Mouse (Mus musculus) left cerebral cortex, postnatal 4 days (tissue): Measurements from ENCODE around the gene Fyn. TPM values are rescaled to one million over a fixed set of nuclear protein-coding genes. Genes with fewer than 3 reads are reported as not detected.

Source experiments
- DNase-seq: peaks from one replicate; pipeline ENCODE4 v3.0.0-alpha.2; 2022
- intact Hi-C: fragments of 180-260 bp; cut with DNase I; formaldehyde crosslinking; loops from one replicate; pipeline ENCODE4 v1.15.1; 2025
- total RNA-seq, 2 experiments: library from RNA; stranded (reverse); gene quantifications; 2 replicates each; pipeline ENCODE4 v1.2.3; 2021

Fyn gene
- total RNA-seq, 2 experiments from 2014 or later, result 211 to 217 TPM

- intact Hi-C loops, result no loop called here
- no peak for DNase-seq
Observed at GRCm38 (mm10) chr10:39555289-39555715, 186.6 kb downstream of the Fyn start.

GRCm38 (mm10) chr10:39555740-39556139 lies 187.1 kb downstream of the Fyn start:
- no peak for DNase-seq
- intact Hi-C loops, result no loop called here

DNA sequence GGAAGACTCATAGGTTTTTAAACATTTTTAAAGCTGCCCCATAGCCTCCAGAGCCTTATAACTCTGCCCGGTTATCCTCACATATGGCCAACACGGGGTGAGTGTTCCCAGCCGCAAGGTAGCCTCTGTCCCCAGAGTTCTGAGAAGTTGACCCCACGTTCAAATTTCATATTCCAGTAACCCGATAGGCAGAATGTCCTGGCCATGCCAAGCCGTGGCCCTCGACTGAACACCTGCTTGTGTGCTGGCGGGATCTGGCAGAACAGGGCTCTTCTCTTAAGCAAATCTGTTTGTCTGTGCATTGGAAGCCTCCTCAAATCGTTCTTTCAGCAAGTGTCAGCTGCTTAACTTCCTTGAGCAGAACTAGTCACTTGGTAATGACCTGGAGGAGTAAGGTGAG lies 188.7 kb downstream of the Fyn start:
- intact Hi-C loops, result no loop called here
- no peak for DNase-seq

- DNase-seq, result no peak
- intact Hi-C loops, result no loop called here
Observed at GRCm38 (mm10) chr10:39557851-39558250, 189.2 kb downstream of the Fyn start.

DNA sequence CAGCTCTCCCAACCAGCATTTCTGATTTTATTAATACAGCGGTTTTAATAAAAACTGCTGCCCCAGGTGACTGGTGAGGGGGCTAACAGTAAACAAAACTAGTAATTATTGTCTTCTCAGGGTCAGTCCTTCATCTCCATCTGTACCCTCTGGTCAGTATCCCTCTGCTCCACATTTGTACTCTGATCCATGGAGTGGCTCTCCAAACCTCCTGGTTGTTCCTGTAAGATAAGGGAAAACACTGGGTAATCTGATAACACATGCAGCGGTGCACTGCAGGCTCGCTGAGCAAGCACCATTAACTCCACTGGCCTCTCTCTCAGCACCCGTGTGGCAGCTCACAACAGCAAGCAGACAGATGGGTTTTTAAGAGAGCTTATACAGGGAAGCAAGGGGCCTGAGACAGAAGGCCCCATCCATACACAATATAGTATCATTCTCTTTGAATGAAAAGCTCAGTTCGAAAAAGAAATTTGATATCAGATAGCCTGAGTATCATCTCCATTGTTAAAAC lies 189.9 kb downstream of the Fyn start:
- intact Hi-C loops, result no loop called here
- no peak for DNase-seq

DNA sequence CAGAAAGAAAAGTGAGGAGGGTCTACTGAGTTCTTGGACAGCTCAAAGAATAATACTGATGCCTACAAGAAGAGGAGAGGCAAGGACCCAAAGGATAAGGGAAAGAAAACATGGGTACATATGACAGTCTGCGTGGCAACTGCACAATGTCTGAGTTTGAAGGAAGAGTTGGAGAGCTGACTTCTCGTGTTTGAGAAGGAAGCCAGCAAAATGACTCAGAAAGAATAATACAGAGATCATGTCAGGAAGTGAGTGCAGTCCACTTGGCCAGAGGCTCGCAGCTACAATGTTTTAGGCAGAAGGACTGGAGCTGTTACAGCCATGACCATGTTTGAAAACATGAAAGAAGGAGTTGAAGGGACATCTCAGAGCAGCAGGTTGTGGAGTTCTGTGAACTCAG lies 190.7 kb downstream of the Fyn start:
- intact Hi-C loops, result no loop called here

GRCm38 (mm10) chr10:39562383-39562782 lies 193.7 kb downstream of the Fyn start:
- intact Hi-C loops, result no loop called here
- DNase-seq, result peak; percentile 38

More for the DNA sequence above, 190.7 kb downstream of the Fyn start:
- DNase-seq, result no peak

DNA sequence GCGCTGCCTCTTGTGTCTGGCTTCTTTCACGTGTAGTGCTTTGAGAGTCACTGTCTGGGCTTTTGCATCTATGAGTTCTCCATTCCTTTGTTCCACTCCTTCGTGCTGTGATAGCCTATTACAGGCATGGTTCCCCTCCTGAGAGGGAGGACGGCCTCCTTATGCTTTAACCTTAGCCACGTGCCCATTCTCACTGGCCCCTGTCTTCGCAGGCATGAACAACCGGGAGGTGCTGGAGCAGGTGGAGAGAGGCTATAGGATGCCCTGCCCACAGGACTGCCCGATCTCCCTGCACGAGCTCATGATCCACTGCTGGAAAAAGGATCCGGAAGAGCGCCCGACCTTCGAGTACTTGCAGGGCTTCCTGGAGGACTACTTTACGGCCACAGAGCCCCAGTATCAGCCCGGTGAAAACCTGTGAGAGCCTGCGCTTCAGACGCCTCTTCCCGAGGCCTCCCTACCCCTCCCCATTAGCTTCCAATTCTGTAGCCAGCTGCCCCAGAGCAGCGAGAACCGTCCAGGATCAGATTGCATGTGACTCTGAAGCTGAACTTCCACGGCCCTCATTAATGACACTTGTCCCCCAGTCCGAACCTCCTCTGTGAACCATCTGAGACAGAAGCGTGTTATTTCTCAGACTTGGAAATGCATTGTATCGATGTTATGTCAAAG lies 195.0 kb downstream of the Fyn start:
- intact Hi-C loops, result no loop called here
- no peak for DNase-seq

- intact Hi-C loops, result no loop called here
- no peak for DNase-seq
Observed at GRCm38 (mm10) chr10:39566901-39567300, 198.2 kb downstream of the Fyn start.

- intact Hi-C loops, result no loop called here
- DNase-seq, result no peak
Observed at GRCm38 (mm10) chr10:39568991-39569390, 200.3 kb downstream of the Fyn start.

DNA sequence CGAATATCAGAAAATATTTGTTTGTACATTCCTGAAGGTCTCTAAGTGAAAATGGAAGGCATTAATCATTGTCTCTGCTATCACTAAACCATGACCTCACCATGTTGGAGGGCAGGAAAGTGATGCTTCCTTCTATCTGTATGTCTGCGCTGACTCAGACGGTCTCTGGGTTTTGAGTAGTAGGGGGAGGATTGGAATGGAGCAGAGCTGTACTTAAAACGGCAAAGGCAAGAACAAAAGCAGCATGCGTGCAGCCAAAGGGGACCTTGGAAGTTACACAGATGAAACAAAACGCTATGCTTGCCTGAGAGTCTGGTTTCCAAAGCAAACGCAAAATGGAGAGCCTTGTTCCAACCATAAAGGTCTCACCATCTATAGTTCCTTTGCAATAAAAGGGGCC lies 202.4 kb downstream of the Fyn start:
- intact Hi-C loops, result no loop called here
- no peak for DNase-seq

GRCm38 (mm10) chr10:39572050-39572671 lies 203.5 kb downstream of the Fyn start:
- intact Hi-C loops, result no loop called here
- DNase-seq, result no peak

- no peak for DNase-seq
- intact Hi-C loops, result no loop called here
Observed at GRCm38 (mm10) chr10:39572672-39573051, 204.0 kb downstream of the Fyn start.

DNA sequence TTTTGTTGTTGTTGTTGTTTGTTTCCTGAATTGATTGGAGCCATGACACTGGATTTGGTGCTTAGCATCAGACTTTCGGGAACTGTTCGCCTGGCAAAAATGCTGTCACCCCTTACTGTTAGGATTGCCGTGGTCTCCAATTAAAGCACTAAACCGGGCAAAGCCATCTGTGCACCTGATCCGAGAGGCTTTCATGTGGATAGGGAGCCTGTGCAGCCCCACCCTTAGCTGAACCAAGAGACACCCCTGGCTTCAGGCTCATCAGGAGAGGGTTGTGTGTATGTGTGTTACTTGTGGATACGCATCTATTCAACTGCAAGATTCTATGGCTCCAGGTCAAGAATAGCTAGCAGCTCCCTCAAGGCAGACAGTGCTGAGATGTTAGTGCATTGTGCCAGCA lies 207.8 kb downstream of the Fyn start:
- DNase-seq, result no peak
- intact Hi-C loops, result no loop called here

GRCm38 (mm10) chr10:39580477-39580876 lies 211.8 kb downstream of the Fyn start:
- DNase-seq, result no peak
- intact Hi-C loops, result no loop called here

DNA sequence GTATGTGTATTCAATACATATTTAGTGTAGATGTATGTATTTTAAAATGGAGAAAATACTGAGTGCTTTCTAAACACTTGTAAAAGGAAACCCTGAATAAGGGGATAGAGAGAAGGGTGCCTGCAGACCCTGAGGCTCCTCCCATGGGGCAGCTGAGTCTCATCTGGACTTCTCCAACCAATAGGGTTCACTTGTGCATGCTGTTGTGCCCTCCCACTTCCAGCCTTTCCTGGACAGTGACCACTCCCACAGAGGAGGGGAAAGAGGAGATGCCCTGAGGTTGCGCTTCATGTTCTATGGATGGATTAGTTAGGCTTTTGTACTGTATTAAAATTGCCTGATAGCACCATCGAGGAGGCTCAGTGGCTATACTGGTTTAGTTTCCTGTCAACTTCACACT lies 213.7 kb downstream of the Fyn start:
- intact Hi-C loops, result no loop called here
- no peak for DNase-seq

DNA sequence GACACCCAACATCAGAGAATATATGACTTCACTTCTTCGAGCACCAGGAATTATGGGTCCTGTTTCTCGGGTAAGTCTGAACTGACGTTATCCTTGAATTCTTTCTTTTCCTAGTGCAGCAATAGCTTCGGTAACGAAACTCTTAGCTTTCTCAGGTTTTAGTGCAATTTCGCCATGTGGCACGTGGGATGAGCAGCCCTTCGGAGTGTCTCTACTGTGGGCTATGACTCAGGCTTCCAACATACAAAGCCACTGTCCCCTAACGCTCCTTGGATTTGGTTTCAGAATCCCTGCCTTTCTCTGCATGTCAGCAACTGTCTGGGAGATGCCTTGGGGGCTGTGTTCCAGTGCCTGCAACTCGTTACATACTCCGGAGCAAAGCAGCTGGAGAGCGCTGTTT lies 215.1 kb downstream of the Fyn start:
- no peak for DNase-seq
- intact Hi-C loops, result no loop called here

DNA sequence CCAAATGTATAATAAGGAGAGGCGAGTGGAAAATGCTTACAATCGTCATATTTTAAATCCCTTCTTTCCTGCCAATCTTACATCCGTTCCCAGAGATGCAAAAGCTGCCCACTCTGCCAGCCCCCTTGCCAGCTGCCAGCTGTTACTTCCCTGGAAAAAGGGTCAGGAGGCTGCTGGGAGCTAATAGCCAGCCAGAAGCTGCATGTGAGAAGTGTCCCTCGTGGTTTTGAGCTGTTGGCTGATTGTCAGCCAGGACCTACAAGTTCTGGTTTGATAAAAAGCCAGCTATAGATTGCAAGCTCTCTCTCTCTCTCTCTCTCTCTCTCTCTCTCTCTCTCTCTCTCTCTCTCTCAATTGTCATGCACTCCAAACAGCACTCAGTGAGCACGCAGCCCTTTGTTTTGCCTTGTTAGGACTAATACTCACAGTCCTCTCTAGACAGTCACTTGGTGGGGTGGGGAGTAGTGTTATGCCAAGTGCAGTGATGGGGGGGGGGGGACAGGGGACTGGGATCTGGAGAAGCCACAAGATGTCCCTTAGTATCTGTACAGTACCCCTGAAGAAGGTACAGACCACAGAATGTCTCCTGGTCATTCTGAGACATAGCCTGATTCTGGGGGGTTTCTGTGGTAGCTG lies 218.8 kb downstream of the Fyn start:
- peak; percentile 87 for DNase-seq
- intact Hi-C loops, result no loop called here

DNA sequence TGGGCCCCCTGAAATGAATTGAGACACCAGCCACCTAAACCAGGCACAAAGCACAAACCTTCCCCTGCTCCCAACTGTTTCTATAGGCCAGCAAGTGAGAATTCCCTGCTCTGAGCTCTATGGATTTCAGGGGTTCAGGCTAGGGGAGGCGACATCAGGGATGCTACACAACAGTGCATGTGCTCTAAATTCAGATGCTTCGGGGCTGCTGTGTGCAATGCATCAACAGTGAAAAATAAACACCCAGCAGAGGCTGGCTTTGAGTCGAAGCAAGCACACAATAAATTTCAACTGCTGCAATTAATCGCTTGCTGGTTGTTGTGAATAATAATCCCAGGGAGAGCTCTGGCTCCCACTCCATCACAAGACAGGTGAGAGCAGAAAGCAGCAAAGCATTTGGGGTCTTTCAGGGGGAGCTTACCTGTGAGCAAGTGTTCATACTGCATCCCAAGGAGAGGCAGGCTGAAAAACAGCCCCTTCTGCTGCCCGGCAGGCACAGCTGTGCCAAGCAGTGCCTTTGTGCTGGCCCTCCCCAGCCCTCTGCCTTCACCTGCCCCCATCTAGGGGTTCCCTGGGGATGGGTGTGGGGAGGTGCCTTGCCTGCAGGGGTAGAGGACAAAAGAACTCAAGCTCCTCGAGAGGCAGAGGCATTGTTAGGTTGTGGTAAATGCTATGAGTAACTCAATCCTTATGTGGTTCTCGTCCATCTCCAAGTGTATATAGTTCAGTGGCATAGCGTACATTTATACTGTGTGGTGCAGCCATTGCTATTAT lies 219.5 kb downstream of the Fyn start:
- DNase-seq, result no peak
- intact Hi-C loops, result no loop called here

GRCm38 (mm10) chr10:39589765-39590546 lies 221.3 kb downstream of the Fyn start:
- DNase-seq, result no peak
- intact Hi-C loops, result no loop called here

GRCm38 (mm10) chr10:39590629-39591028 lies 222.0 kb downstream of the Fyn start:
- DNase-seq, result no peak
- intact Hi-C loops, result no loop called here
